Mouse (Mus musculus) myocyte (in vitro differentiated cells): ENCODE results near the gene Rfc1.

Source experiments
- E2F4 ChIP-seq: IDR thresholded peaks from one replicate; pipeline ENCODE4 v1.6.1; 2011; ENCODE audit warnings: mild to moderate bottlenecking, control low read depth, moderate library complexity; ENCODE audit not compliant: insufficient read depth
- MYOG ChIP-seq, 3 experiments: IDR thresholded peaks; one replicate each; pipeline ENCODE4 v1.6.1; 2011; ENCODE audit warnings: control low read depth in 2 of 3, low read depth in 2 of 3, mild to moderate bottlenecking in 2 of 3; ENCODE audit not compliant: insufficient read length in 2 of 3, control insufficient read depth in 1 of 3, insufficient read depth in 1 of 3
- POLR2A ChIP-seq: IDR thresholded peaks from one replicate; pipeline ENCODE4 v1.6.1; 2011; ENCODE audit warnings: low read depth, mild to moderate bottlenecking, control low read depth, moderate library complexity; ENCODE audit not compliant: insufficient read length

- TF ChIP-seq POLR2A, result no peak
- no peak for TF ChIP-seq E2F4
- TF ChIP-seq MYOG (IDR thresholded peaks at IDR 0.05; ENCODE audit: control insufficient read depth in 1 of 3, insufficient read depth in 1 of 3, insufficient read length in 2 of 3, low read depth in 2 of 3), result no peak
Measured at GRCm38 (mm10) chr5:65281216-65281615, 54.3 kb downstream of the Rfc1 start.
